Mouse (Mus musculus): Measurements from ENCODE around the gene Rbp7. TPM values are rescaled to one million over a fixed set of nuclear protein-coding genes. Genes with fewer than 3 reads are reported as not detected.
A peak's percentile ranks its signal among the peaks of the same experiment; 100 is the strongest.

The Rbp7 gene
- polyA plus RNA-seq, 1 experiment, result 3.6 TPM

DNA sequence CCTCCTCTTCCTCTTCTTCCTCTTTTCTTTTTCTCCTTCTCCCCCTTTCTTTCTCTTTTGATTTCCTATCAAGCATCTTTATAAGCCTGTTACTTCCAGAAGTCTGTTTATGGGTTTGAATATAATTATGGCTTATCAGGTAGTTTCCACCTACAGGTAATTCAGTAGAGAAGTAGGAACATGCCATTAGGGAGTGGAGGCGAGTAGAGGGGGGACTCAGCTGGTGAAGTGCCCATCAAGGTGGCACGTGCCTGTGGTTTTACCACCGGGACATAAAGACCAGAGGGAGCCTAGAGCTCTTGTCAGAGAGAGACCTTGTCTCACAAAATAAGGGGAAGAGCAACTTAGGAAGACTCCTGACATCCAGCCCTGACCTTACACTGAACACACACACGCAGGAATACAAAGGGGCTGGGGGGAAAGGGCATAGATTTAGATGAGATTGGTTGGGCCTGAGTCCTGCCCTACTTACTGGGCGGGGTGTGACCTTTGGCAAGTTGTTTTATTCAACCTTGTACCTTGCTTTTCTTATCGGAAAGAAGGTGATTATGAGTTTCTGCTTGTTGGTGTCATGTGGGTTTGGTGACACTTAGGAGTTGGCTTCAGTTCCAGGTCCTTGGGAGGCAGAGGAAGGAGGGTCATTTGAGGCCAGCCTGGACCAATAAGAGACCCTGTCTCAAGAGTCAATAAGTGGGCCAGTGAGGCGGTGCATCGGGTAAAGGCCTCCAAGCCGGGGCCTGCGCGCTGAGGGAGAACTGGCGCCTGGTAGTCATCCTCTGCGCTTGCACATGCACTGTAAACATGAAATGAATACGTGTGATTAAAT is 34.9 kb upstream of the Rbp7 start:
- Histone ChIP-seq H3K27ac (ENCODE audit: insufficient read depth, low read length) (no peak overlapping the region), H3K36me3 (ENCODE audit: control insufficient read depth, insufficient read depth, low read length, poor library complexity, severe bottlenecking) (peaks cover 51% of the 10 kb centered on the region), H3K9ac (ENCODE audit: low read depth, poor library complexity, severe bottlenecking) (no peak overlapping the region), H3K27me3 (ENCODE audit: control insufficient read depth, insufficient read depth, low read length, poor library complexity, severe bottlenecking) (no peaks in the 10 kb centered on the region), H3K4me1 (ENCODE audit: control insufficient read depth, insufficient read depth, low read length) (no peaks in the 10 kb centered on the region), H3K9me3 (replicated peaks; ENCODE audit: control insufficient read depth, insufficient read depth, low read length, poor library complexity, severe bottlenecking) (no peaks in the 10 kb centered on the region), H3K4me3 (ENCODE audit: low read depth, low read length) (no peak overlapping the region)
- no peak for TF ChIP-seq CTCF (IDR thresholded peaks at IDR 0.05; ENCODE audit: low read depth, low read length)
- TF ChIP-seq POLR2A (IDR thresholded peaks at IDR 0.05; ENCODE audit: insufficient read depth, low read length), result no peak

DNA sequence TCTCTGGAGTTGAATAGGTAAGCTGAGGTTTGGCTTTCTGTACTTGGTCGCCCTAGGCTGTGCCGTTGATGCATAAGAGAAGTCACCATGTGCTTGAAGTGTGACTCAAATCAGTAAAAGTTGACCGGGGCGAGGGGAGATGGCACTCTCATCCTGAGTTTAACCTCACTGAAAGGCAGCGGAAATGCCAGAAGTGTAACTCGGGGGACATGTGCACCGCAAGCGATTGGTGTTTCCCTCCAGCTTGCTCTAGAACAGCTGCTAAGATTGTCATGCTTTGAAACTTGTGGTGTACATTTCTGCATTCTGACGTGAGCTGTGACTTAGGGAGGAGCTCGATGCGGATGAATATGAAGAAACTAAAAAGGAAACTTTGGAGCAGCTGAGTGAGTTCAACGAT is 33.0 kb upstream of the Rbp7 start:
- no peaks in the 10 kb centered on the region for H3K4me1 ChIP-seq (ENCODE audit: control insufficient read depth, insufficient read depth, low read length)
- H3K9me3 ChIP-seq (replicated peaks; ENCODE audit: control insufficient read depth, insufficient read depth, low read length, poor library complexity, severe bottlenecking), result no peaks in the 10 kb centered on the region
- H3K36me3 ChIP-seq (ENCODE audit: control insufficient read depth, insufficient read depth, low read length, poor library complexity, severe bottlenecking), result peaks cover 37% of the 10 kb centered on the region
- H3K9ac ChIP-seq (ENCODE audit: low read depth, poor library complexity, severe bottlenecking), result no peak overlapping the region
- no peak overlapping the region for H3K27ac ChIP-seq (ENCODE audit: insufficient read depth, low read length)
- TF ChIP-seq CTCF (IDR thresholded peaks at IDR 0.05; ENCODE audit: low read depth, low read length) (no peak), POLR2A (IDR thresholded peaks at IDR 0.05; ENCODE audit: insufficient read depth, low read length) (no peak)
- H3K4me3 ChIP-seq (ENCODE audit: low read depth, low read length), result no peak overlapping the region
- H3K27me3 ChIP-seq (ENCODE audit: control insufficient read depth, insufficient read depth, low read length, poor library complexity, severe bottlenecking), result no peaks in the 10 kb centered on the region

DNA sequence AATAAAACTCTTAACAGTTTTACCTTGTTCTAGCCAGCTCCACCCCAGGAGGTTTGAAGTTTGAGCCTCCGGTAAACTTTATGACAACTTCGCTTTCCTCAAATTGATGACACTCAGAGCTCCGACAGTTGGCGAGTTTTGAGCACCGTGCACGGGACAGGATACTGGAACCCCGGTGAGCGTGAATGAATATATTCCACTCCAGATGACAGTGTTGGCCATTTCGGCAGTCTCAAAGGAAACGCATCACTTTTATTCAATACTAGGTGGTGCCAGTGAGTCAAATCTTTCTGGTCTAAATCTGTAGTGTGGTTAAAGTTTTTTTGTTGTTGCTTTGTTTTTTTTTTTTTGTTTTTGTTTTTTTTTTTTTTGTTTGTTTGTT is 31.0 kb upstream of the Rbp7 start:
- Histone ChIP-seq H3K27me3 (ENCODE audit: control insufficient read depth, insufficient read depth, low read length, poor library complexity, severe bottlenecking) (no peaks in the 10 kb centered on the region), H3K9ac (ENCODE audit: low read depth, poor library complexity, severe bottlenecking) (peak overlapping the region; percentile 66), H3K27ac (ENCODE audit: insufficient read depth, low read length) (peak overlapping the region; percentile 7; the same call in 1 of the 2 replicates), H3K36me3 (ENCODE audit: control insufficient read depth, insufficient read depth, low read length, poor library complexity, severe bottlenecking) (peaks cover 33% of the 10 kb centered on the region), H3K4me3 (ENCODE audit: low read depth, low read length) (peak overlapping the region; percentile 91), H3K9me3 (replicated peaks; ENCODE audit: control insufficient read depth, insufficient read depth, low read length, poor library complexity, severe bottlenecking) (no peaks in the 10 kb centered on the region), H3K4me1 (ENCODE audit: control insufficient read depth, insufficient read depth, low read length) (no peaks in the 10 kb centered on the region)
- TF ChIP-seq CTCF (IDR thresholded peaks at IDR 0.05; ENCODE audit: low read depth, low read length) (no peak), POLR2A (IDR thresholded peaks at IDR 0.05; ENCODE audit: insufficient read depth, low read length) (no peak)

DNA sequence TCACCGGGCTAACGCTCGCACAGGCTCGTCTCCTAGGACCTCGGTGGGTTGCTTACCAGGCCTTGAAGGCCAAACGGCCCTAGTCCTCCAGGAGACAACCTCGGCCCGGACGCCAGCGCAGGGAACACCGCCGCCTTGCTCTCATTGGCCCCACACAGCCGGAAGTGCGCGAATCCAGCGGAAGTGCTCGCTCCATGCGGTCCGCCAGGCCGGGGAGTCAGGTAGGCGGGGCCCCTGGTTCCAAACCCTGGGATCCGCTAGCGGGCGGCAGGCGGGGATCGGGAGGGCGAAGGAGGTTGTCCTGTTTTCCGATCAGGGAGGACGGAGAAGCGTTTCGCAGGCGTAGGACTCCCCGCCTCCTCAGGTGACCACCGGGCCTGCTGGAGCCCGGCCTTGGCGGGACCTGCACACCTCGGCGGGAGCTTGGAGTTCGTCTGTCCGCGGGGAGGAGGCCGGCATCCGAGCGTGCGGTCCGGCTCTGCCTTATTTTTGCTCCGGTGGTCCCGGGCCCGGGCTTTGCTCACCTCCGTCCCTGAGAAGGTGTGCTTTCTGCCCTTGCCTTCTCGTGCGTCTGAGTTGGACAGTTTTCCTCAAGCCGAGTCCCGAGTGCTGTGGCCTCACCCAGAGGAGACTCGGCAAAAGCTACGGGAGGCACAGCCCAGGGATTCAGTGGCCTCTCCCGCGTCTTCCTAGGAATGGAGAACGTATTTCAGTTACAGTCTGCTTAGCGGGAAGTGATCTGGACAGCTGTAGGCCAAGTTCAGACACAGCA is 30.5 kb upstream of the Rbp7 start, which contains the start of the genes Nmnat1 and Lzic:
Nmnat1 (minus strand) TSS at position 150 of the 772 bp plus-strand sequence.
Lzic (plus strand) TSS at position 177 of the 772 bp plus-strand sequence.
- H3K27ac ChIP-seq (ENCODE audit: insufficient read depth, low read length), result peak within 1 kb of the TSS; percentile 7; the same call in 1 of the 2 replicates
- peak within 1 kb of the TSS; percentile 91 for H3K4me3 ChIP-seq (ENCODE audit: low read depth, low read length)
- peak within 1 kb of the TSS; percentile 66 for H3K9ac ChIP-seq (ENCODE audit: low read depth, poor library complexity, severe bottlenecking)
- H3K36me3 ChIP-seq (ENCODE audit: control insufficient read depth, insufficient read depth, low read length, poor library complexity, severe bottlenecking), result peaks cover 33% of the 10 kb centered on the region
- no peak for TF ChIP-seq POLR2A (IDR thresholded peaks at IDR 0.05; ENCODE audit: insufficient read depth, low read length)
- no peak for TF ChIP-seq CTCF (IDR thresholded peaks at IDR 0.05; ENCODE audit: low read depth, low read length)
- TF ChIP-seq EP300 (IDR thresholded peaks at IDR 0.05; ENCODE audit: insufficient read depth, low read depth, low read length), result no peak
- H3K9me3 ChIP-seq (replicated peaks; ENCODE audit: control insufficient read depth, insufficient read depth, low read length, poor library complexity, severe bottlenecking), result no peaks in the 10 kb centered on the region
- H3K27me3 ChIP-seq (ENCODE audit: control insufficient read depth, insufficient read depth, low read length, poor library complexity, severe bottlenecking), result no peaks in the 10 kb centered on the region
- no peaks in the 10 kb centered on the region for H3K4me1 ChIP-seq (ENCODE audit: control insufficient read depth, insufficient read depth, low read length)

DNA sequence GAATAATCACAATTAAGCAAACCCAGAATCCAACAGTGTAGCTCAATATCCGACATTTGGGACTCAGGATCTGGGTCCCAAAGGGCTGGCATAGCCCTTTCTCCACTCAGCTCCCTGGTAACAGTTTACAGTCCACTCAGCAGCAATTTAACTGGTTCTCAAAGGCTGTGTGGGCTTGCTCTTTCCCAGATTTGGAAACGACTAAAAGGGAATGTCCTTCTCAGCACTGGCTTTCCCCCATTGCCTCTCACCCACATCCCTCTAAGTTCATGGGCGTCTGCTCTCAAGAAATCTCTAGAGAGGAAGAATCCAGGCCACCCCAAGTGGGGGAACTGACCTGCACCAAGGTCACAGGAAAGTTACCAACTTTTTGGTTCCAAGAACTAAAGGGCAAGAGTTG is 29.8 kb upstream of the Rbp7 start:
- Histone ChIP-seq H3K4me3 (ENCODE audit: low read depth, low read length) (peak overlapping the region; percentile 61), H3K9me3 (replicated peaks; ENCODE audit: control insufficient read depth, insufficient read depth, low read length, poor library complexity, severe bottlenecking) (no peaks in the 10 kb centered on the region), H3K27ac (ENCODE audit: insufficient read depth, low read length) (0 out of 2 replicates have a peak overlapping the region, but pooled peaks have one; percentile 3), H3K27me3 (ENCODE audit: control insufficient read depth, insufficient read depth, low read length, poor library complexity, severe bottlenecking) (no peaks in the 10 kb centered on the region), H3K36me3 (ENCODE audit: control insufficient read depth, insufficient read depth, low read length, poor library complexity, severe bottlenecking) (peaks cover 27% of the 10 kb centered on the region), H3K9ac (ENCODE audit: low read depth, poor library complexity, severe bottlenecking) (peak overlapping the region; percentile 65), H3K4me1 (ENCODE audit: control insufficient read depth, insufficient read depth, low read length) (no peaks in the 10 kb centered on the region)
- TF ChIP-seq POLR2A (IDR thresholded peaks at IDR 0.05; ENCODE audit: insufficient read depth, low read length), result no peak
- no peak for TF ChIP-seq CTCF (IDR thresholded peaks at IDR 0.05; ENCODE audit: low read depth, low read length)
- TF ChIP-seq EP300 (IDR thresholded peaks at IDR 0.05; ENCODE audit: insufficient read depth, low read depth, low read length), result no peak

DNA sequence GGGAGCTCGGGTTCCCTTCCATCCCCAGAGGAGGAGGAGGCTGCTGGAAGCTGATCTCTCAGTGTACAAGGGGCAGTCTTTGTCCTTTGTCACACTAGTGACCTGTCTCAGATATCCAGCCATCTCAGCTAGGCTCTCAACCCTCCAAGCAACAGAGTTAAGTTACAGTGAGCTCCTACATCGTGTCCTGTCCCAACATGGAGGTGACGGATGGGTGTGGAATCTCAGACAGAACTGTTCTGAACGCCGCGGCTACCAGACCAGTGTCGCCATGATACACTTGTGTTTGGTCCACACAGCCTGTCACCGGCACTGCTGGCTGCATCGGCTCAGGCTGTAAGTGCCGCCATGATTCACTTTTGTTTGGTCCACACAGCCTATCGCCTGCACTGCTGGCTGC is 22.3 kb upstream of the Rbp7 start, which contains the start of gene Tmem274:
Tmem274 (plus strand) TSS at position 301 of the 400 bp plus-strand sequence.
- TF ChIP-seq POLR2A (IDR thresholded peaks at IDR 0.05; ENCODE audit: insufficient read depth, low read length) (no peak), CTCF (IDR thresholded peaks at IDR 0.05; ENCODE audit: low read depth, low read length) (no peak), EP300 (IDR thresholded peaks at IDR 0.05; ENCODE audit: insufficient read depth, low read depth, low read length) (no peak)
- H3K9me3 ChIP-seq (replicated peaks; ENCODE audit: control insufficient read depth, insufficient read depth, low read length, poor library complexity, severe bottlenecking), result no peaks in the 10 kb centered on the region
- no peaks in the 10 kb centered on the region for H3K36me3 ChIP-seq (ENCODE audit: control insufficient read depth, insufficient read depth, low read length, poor library complexity, severe bottlenecking)
- H3K27ac ChIP-seq (ENCODE audit: insufficient read depth, low read length), result no peak within 1 kb of the TSS
- no peak within 1 kb of the TSS for H3K4me3 ChIP-seq (ENCODE audit: low read depth, low read length)
- H3K4me1 ChIP-seq (ENCODE audit: control insufficient read depth, insufficient read depth, low read length), result no peaks in the 10 kb centered on the region
- no peak within 1 kb of the TSS for H3K9ac ChIP-seq (ENCODE audit: low read depth, poor library complexity, severe bottlenecking)
- H3K27me3 ChIP-seq (ENCODE audit: control insufficient read depth, insufficient read depth, low read length, poor library complexity, severe bottlenecking), result no peaks in the 10 kb centered on the region
